Mouse (Mus musculus) small intestine, adult 2 months (tissue): ENCODE data around the gene Gm16181.

Source experiments
- CTCF ChIP-seq: fragments of 200-500 bp; IDR thresholded peaks from 2 replicates; pipeline ENCODE4 v1.5.1; 2012; ENCODE audit warnings: low read depth, mild to moderate bottlenecking, control low read depth, inconsistent platforms, low read length, moderate library complexity, mixed read lengths; ENCODE audit not compliant: insufficient replicate concordance, insufficient read length; ENCODE audit errors: extremely low read depth
- POLR2A ChIP-seq: fragments of 200-500 bp; IDR thresholded peaks from 2 replicates; pipeline ENCODE4 v1.6.1; 2012; ENCODE audit warnings: low read depth, mild to moderate bottlenecking, control low read depth, inconsistent platforms, low read length, moderate library complexity

DNA sequence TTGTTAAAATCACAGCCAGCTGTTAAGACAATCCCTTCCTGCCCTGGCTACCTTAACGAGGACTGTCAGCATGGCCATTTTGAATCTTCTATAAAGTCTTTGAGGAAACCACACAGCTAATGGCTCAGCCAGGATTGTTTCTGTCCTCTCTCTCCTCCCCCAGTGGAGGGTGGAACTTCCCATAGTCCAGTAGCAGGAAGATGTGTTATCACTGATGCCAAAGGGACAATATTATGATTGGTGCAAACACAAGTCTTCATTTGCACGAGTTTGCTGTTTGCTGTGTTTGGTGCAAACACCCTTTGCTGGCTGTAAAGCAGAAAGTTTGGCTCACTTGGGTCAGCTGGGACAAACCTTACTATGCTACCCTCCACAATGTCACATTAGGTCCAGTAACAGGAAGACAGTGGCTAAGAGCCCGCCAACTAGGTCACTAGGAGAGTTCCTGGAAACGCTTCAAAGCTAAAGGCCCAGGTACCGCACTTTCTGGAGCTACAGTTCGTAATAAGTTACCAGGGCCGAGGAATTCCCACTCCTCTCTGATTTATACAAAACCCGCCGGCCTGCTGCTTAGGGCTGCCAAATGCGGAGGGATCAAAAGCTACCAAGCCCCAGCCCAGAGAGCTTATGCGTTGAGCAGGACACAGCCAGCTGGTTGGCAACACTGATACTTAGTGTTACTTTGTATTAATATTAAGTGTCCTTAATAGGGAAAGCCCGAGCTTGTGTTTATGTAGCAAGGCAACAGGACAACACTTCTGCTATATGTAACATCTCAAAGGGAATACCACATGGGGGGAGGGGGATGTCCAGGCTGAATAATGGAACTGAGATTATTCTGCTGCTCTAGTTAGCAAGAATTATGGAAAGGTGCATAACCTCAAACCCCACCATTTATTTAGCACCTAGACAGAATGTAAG, 20.0 kb downstream of the Gm16181 start:
- no peak for TF ChIP-seq CTCF
- no peak for TF ChIP-seq POLR2A
